Mouse (Mus musculus) layer of hippocampus, adult 9-10 months (tissue): ENCODE results near the gene Pxt1.

Experiments
- DNase-seq: peaks from one replicate; pipeline ENCODE4 v3.0.0; 2022; ENCODE audit warnings: low spot score

Gene Pxt1

DNA sequence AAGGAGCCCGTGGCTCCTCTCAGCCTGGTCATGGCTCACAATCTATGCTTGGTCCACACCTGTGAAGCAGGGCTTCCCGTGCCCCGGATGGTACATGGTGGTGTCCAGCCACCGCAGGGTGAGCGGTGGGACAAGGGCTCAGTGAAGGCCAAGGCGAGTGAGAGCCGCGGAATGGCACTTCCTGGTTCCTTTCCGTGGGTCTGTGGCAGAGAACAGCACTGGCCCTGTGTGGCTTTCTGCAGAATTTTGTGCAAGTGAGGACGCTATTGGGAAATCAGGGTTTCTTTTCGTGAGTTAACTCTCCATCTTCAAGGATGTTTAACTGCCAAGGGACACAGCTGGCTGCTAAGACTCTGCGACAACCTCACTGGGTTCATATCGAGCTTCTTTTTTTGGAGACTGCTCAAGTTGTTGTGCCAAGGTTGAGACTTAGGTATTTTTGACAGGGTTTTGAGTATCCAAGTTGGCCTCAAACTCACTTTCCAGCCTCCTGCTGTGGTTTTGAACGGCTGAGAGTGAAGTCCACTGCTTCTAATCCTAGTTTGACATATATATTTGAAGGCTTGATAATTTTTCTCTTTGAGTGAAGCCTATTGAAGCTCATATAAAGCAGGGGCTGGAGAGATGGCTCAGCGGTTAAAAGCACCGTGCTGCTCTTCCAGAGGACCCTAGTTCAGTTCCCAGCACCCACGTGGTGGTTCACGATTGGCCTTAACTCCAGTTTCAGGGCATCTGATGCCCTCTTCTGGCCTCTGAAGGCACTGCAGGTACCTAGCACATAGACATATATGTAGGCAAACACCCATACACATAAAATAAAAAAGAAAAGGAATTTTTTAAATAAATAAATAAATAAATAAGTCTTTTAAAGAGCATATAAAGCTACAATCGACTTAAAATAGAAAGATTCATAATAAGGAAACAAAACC lies 3.6 kb upstream of the Pxt1 start:
- no peak for DNase-seq

DNA sequence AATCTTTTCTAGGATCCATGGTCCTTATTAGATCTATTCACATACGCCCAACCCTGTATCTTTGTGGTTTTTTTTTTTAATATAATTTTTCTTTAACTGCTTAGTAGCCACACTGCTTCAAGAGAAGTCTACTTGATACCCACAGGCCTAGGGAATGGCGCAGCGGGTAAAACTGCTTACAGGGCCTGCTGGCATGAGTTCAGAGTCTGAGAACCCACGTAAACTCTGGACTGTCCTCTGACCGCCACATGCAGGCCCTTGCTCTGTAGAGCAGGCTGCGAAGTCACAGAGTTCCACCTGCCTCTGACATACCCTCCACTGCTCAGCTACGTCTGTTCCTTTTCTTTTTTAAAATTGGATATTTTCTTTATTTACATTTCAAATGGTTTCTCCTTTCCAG lies 841 bp upstream of the Pxt1 start:
- DNase-seq, result no peak

DNA sequence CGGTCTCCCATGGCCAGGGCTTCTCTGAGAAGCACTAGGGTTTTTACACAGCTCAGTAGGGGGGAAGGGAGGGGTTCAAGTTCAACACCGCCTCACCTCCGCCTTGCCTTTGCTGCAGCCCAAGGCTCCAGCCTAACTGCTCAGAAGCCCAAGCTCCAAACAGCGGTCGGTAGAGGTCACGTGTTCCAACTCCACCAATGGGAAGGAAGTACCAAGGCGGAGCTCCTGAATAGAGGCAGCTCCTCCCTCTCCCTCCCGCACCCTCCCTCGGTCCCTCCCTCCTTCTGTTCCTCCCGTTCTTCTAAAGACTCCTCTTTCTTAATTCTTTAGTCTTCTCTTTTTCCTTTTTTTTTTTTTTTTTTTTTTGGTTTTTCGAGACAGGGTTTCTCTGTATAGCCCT lies 1.5 kb downstream of the Pxt1 start:
- no peak for DNase-seq

DNA sequence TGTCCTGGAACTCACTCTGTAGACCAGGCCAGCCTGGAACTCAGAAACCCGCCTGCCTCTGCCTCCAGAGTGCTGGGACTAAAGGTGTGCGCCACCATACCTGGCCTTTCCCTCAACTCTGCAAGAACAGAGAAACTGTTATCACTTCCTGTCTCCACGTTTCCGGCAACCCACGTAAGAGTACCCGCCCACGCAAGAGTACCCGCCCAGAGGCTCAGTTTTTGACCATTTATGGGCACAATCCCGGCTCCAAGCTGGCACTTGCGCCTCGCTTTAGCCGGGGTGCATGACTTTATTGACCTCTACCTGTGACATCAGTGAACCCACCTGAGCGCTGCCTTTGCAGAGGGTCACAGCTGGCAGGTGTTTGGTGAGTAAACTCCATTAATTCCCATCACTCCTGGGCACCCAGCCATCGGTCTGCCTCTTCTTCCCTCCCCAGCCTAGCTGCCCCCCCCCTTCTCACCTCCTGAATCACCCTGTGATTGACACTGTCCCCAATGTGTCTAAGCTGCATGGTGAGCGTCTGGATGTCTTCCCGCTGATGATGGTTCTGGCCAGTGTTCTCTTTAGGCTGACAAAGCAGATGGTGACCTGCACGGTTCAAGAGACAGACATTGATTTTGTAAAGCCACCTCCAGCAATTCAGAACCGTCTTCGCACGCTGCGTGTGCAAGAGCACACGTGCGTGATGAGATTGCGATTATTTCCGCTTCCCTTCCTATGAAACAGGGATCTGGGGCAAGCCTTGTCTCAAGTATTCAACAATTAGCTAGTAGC lies 2.7 kb downstream of the Pxt1 start:
- no peak for DNase-seq

DNA sequence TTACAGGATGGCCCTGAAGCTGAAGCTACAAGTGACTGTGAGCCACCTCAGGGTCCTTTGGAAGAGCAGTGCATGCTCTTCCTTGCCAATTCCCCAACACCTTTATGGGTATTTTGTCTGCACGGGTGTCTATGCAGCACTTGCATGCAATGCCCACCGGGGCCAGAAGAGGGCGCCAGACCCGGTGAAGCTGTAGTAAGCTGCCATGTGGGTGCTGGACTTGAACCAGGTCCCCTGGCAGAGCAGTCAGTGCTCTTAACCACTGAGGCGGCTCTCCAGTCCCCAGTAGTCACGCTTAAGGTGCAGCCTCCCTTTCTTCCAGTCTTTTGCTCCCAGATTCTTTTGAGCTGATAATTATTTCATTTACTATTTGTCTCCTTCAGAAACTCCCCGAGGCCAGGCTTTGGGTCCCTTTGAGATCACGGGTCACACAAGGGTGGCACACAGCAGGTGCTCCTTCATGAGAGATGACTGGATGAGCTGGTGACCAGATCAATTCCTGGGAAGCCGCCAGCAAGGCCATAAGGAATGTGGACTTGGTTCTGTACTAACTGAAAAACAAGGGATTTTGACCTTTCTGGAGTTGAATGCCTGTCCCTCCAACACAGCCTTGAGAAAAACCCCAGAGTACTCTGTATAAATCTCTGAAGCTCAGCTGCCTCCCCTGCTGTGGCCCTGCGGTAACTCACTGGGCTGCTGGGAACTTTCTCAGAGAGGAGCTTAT lies 6.9 kb downstream of the Pxt1 start:
- DNase-seq, result no peak

DNA sequence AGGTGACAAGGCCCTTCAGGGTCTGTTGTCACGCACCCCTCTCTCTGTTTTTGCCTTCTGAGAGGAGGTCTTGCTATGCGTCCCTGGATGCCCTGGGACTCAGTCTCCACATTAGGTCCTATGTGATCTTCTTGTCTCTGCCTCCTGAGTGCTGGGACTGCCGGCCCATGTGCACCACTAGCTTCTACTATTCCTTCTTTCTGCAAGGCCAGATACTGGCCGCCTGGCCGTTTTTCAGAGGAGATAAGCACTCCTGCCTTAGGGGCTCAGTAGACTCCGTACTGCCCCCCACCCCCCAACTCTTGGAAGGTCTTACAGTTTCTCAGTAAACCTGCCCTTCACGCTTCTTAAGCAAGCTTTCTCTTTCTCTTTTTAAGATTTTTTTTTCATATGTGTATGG lies 7.5 kb downstream of the Pxt1 start:
- DNase-seq, result no peak

DNA sequence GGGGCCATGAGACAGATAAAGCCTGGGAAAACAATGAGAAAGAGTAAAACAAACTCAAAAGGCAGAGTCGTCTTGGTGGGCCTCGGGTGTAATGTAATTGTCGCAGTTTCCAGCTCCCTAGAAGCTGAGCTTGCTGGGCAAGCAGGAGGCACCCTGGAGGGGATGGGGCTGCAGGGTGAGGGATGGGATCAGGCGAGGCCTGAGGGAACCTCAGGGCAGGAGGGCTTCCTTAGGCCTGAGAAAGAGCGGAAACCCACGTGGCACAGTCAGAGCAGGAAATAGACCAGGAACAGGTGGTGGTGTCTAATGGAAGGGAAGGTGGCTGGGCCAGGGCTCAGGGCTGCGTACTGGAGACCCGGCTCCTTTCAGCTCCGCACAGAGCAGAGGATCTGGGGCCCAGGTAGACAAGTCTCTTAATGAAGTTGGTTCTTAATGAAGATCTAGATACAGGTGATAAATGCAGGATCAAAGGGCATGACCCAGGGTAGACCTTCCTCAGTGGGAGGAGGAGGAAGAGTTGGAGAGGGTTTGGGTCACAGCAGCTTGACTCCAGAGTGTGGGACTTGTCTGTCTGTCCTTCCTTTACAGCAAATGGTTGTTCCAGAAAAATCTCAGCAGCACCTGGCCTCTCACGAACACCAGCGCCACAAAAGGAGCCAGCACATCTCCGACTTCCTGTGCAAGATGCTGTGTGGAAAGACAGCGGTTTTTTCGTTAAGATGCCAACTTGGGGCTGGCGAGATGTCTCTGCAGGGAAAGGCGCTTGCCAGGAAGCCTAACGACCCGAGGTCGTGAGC lies 9.3 kb downstream of the Pxt1 start:
- no peak for DNase-seq

DNA sequence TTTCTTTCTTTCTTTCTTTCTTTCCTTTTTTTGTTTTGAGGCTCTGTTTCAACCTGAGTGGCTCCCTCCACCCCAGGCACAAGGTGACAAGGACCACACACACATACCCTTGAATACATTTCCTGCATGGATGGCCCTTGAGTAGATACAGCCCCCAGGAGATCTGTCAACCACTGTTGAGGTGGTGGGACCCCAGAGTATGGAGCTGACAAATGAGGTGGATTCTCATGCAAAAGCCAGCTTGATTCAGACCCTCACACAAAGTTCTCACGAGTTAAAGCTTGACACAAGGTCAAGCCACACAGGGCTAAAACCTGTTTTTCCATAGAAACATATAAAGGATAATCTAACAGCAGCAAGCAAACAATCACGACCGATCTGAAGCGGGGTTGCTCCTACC lies 11.4 kb downstream of the Pxt1 start:
- no peak for DNase-seq

DNA sequence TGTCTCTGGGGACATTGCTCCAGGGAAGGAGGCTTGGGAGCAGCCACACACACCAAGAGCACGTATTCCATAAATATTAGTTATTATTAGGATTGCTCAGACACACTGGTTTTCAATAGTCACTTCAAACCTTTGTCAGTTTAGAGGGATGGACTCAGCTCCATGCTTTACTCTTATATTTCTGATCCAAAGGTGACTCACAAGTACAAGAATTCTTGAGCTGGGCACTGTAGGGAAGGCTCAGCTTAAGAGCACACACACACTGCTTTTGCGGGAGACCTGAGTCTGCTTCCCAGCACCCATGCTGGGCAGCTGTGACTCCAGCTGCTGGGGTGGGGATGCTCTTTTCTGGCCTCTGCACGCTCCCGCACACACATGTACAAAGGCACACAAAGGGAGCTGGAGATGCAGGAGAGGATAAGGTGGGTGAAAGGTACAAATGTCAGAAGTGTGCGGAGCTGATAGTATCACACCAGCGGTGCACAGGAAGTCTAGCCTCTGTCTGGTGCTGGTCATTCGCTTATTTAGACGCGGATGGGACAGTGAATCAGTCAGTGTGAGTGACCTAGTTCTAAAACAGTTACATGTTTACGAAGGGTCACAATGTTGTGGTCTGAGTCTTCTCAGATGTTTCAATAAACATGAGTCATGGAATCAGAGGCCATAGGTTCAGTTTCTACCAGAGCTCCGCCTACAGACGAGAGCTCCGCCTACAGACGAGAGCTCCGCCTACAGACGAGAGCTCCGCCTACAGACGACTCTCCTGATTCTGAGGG lies 12.0 kb downstream of the Pxt1 start:
- DNase-seq, result no peak

DNA sequence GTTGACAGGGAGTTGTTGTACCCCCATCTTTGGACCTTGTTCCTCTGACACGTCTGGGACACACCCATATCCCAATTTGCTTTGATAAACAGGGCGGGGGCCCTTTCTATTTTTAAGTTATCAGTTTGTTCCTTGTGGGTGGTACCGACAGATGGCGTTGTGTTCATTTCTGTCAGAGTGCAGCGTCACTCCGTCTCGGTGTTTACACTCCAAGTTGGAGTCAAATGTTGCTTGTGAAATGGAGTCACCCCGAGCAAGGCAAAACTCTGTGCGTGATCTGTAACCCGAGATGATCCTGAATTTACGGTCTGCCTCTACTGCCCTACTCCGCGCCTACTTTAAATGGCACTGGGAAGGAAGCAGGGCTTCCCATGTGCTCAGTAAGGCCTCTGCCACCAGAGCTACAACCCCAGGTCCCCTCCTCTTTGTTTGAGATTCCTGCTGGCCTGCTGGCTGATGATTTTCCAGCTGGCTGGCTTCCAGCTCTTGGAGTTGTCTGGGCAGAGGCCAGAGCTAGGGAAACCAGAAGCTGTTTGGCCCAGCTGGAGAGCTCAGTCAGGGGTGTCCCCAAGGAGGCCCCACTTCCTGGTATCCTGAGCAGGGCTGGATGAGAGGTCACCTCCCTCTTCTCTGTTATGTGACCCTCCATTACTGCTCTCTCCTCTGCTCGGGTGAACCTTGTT lies 13.1 kb downstream of the Pxt1 start:
- DNase-seq, result no peak

DNA sequence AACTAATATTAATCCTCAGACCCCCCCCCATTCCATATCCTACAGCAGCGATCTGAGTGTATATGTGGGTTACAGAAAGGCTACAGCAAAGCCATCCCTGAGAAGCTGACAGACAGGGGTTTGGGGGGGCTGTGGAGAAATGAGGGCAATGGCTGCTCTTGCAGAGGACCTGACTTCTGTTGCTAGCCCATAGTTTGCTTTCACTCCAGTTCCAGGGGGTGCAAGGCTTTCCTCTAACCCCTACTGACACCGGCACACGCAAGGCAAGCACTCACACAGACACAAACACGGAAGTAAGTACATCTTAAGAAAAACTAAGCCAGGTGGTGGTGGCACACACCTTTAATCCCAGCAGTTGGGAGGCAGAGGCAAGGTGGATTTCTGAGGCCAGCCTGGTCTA lies 14.3 kb downstream of the Pxt1 start:
- no peak for DNase-seq

DNA sequence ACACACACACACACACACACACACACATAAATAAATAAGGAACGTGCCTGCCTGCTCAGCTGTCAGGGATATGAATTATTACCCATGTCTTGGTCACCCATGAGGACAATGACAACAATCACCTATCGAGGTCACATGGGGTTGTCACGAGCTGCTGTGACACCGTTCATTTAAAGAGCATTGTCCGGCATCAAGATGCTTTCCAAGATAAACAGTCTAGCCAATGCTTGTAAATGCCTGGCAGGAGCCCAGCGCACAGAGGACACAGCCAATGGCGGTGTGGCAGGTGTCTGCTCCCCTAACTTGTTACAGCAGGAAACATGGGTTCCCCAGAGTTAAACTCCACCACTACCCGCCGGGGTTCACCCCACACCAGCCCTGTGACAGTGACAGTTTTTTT lies 15.6 kb downstream of the Pxt1 start:
- no peak for DNase-seq

DNA sequence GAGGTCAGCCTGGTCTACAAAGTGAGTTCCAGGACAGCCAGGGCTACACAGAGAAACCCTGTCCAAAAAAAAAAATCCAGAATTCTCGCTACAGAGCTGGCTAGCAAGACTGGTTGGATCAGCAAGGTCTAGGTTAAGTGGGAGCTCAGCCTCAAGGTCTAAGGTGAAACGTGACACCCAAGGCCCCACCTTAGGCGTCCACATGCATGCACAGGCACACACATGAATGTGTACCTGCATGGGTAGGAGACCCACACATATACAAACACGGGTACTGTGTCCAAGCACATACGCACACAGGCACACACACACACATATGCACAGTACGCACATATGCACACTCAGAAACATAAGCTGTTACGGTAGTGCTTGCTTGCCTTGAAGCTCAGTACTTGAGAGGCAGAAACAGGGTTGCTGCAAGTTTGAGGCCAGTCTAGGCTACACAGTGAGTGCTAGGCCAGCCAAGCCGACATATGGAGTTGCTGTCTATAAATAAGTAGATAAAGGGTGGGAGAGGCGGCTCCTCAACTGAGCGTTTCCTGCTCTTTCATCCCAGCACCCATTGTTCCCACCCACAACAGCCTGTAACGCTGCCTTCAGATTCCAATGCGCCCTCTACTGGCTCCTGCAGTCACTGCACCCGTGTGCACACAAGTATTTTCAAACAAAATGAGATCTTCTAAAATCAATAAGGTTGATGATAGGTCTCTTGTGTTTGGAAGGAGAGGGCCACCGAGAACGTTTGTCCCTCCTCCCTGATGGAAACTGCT lies 16.6 kb downstream of the Pxt1 start:
- DNase-seq, result no peak

DNA sequence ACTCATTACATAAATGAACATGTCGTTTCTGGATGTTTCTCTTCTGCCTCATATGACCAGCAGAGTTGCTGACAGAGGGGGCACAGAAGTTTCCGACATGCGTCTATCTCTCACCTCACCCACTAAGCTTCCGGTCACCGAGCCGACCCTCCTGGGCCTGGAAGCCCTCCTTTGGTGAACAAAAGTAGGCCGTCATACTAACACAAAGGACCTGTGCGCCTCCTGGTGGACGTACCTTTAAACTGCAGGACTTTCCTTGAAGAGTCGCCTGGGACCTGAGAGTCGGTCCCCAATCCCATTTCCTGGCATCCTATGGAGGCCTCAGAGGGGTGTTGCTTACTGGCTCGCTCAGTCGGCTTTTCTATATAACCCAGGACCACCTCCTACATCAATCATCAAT lies 17.3 kb downstream of the Pxt1 start:
- DNase-seq, result peak; percentile 77

DNA sequence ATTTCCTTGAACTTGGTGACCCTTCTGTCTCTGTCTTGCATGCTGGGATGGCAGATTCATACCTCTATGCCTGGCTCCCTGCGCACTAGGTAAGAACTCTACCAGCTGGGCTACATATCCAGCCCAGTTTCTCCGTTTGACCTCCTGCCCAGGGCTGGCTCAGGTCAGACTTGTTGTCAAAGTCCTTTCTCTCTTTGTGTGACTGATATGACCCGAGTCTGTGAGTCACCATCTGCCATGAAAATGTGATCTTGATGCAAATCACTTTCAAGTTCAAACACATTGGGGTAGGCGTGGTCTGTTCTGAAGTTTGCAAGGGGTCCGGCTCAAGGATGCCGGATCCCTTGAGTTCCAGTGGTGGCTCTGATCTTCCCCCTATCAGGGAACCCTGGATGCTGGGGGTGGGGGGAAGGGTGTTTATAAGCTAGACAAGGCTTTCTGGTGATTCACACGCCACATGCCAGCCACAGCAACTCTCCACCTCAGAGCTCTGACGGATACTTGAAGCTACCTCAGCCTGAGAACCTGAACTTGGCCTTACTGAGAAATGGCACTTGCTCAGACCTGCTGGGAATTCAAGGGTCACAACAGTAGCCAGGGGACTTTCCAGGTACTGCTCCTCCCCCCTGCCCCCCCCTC lies 18.6 kb downstream of the Pxt1 start:
- DNase-seq, result no peak

DNA sequence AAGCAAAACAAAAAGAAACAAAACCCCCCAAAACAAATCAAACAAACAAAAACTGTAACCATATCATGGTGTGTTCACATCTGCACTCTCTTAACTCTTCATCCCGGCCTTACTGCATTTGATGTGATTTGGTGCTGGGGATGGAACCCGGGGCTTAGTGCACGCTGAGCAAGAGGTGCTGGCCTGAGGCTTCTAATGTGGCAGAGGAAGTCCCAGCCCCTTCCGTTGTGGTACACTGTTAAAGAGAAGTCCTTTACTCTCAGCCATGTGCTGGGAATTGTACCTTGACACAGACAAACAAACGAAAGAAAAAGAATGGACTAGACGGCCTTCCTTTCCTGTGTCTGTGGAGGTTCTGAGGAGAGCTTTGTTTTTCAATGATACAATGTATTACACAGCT lies 21.5 kb downstream of the Pxt1 start:
- no peak for DNase-seq

DNA sequence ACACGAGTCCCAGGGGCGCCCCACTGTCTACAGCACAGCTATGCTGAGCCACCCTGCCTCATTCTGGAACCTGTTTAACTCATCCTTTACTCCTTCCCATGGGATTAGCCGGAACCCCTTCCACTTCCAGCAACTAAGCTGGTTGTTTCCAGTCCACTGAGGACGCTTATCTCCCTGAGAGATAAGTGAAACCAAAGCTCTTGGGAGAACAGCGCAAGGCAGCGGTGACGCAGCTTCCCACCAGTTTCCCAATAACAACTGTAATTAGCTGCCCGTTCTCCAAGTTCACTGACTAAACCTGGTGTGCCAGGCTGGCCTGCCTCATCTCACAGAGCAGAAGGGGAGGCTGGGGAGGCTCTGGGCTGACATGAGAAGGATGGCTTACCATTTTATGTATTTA lies 22.6 kb downstream of the Pxt1 start:
- DNase-seq, result no peak

DNA sequence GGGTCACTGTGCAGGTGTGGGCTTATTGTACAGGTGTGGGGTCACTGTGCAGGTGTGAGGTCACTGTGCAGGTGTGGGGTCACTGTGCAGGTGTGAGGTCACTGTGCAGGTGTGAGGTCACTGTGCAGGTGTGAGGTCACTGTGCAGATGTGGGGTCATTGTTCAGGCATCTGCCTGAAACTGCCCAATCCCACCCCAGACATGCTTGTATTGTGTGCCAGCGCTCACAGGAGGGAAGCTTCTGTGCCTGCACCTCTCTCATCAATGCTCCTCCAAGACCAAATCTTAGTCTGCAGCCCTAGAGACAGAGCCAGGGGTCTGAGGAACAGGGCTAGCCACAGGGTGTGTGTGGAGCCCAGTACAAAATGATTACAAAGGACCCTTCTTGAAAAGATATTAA lies 27.1 kb downstream of the Pxt1 start:
- no peak for DNase-seq

DNA sequence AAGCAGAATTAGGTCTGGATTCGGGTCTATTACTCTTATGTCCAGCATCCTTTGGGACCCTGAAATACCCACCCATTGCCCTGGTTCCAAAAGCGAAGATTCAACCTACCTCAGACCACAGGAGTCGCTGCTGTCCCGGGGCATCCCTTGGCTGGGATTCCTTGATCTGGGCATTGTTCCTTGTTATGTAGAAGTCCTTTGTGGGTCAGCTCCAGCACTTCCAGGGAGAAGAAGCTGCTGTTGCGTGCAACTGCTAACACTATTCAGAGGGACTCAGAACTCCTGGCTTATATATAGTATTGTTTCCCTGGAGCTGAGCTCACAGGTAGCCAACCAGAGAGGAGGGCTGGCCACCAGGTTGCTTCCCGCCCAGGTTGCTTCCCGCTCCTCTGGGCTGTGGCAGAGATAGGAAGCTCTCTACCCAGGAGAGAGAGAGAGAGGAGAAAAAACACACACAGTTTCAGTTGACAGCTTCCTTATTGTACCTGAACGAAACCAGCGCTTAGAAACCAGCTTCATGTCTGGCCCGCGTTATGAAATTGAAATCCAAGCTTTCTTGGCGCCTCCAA lies 28.5 kb downstream of the Pxt1 start, which contains the start of gene 4930539E08Rik:
Gene 4930539E08Rik (minus strand): TSS at position 265 of the 569 bp plus-strand sequence.
- DNase-seq, result no peak
